Mouse (Mus musculus) bone marrow, adult 2 months (tissue): ENCODE data around the gene Erc1.

Experiments used
- CTCF ChIP-seq: fragments of 200-500 bp; IDR thresholded peaks from 2 replicates; pipeline ENCODE4 v1.5.1; 2011; ENCODE audit warnings: low read length, control low read depth; ENCODE audit not compliant: control insufficient read depth, insufficient read depth
- POLR2A ChIP-seq: fragments of 200-500 bp; IDR thresholded peaks from 2 replicates; pipeline ENCODE4 v1.6.1; 2011; ENCODE audit warnings: low read depth, mild to moderate bottlenecking, control low read depth, low read length, borderline replicate concordance; ENCODE audit not compliant: control insufficient read depth

GRCm38 (mm10) chr6:119792562-119792961 is 55.4 kb downstream of the Erc1 start:
- TF ChIP-seq CTCF = 0 out of 2 replicates have a peak, but pooled peaks have one; percentile 24
- TF ChIP-seq POLR2A = no peak
